Mouse (Mus musculus) right cerebral cortex, postnatal 10 days (tissue): ENCODE data around the gene Syngr3.

Experiments
- DNase-seq, 2 experiments: peaks; one replicate each; pipeline ENCODE4 v3.0.0; 2021; ENCODE audit warnings: low spot score in 2 of 2

The Syngr3 gene

GRCm38 (mm10) chr17:24644875-24645721 is 44.7 kb downstream of the Syngr3 start:
- DNase-seq, result no peak

GRCm38 (mm10) chr17:24644030-24644715 is 45.6 kb downstream of the Syngr3 start:
- no peak for DNase-seq

- DNase-seq, result no peak
Measured at GRCm38 (mm10) chr17:24642791-24643343, 46.9 kb downstream of the Syngr3 start.

GRCm38 (mm10) chr17:24641944-24642343 is 47.8 kb downstream of the Syngr3 start:
- no peak for DNase-seq

GRCm38 (mm10) chr17:24640581-24640980 is 49.2 kb downstream of the Syngr3 start:
- no peak for DNase-seq

- no peak for DNase-seq
Measured at GRCm38 (mm10) chr17:24640119-24640518, 49.6 kb downstream of the Syngr3 start.

- DNase-seq, result no peak
Measured at GRCm38 (mm10) chr17:24639571-24639988, 50.2 kb downstream of the Syngr3 start.

- no peak for DNase-seq
Measured at GRCm38 (mm10) chr17:24638840-24639239, 50.9 kb downstream of the Syngr3 start.

- DNase-seq, result no peak
Measured at GRCm38 (mm10) chr17:24638214-24638613, 51.5 kb downstream of the Syngr3 start.

- no peak for DNase-seq
Measured at GRCm38 (mm10) chr17:24636781-24637481, 52.8 kb downstream of the Syngr3 start.

GRCm38 (mm10) chr17:24635694-24636093 is 54.1 kb downstream of the Syngr3 start:
- no peak for DNase-seq
